Mouse (Mus musculus) spleen, adult 2 months (tissue): ENCODE data around the gene Gm10306.

ENCODE experiments used
- CTCF ChIP-seq: fragments of 200-500 bp; IDR thresholded peaks from 2 replicates; pipeline ENCODE4 v1.5.1; 2011; ENCODE audit warnings: mild to moderate bottlenecking, inconsistent platforms; ENCODE audit not compliant: insufficient read depth, insufficient read length, insufficient replicate concordance; ENCODE audit errors: extremely low read depth
- POLR2A ChIP-seq: fragments of 200-500 bp; IDR thresholded peaks from 2 replicates; pipeline ENCODE4 v1.6.1; 2011; ENCODE audit warnings: low read depth, low read length, inconsistent platforms

GRCm38 (mm10) chr4:94517631-94518030 lies 38.7 kb upstream of the Gm10306 start:
- TF ChIP-seq CTCF, result no peak
- TF ChIP-seq POLR2A, result no peak
